9 mouse cellular contexts compared by ENCODE assay signal in the genomic region with DNA sequence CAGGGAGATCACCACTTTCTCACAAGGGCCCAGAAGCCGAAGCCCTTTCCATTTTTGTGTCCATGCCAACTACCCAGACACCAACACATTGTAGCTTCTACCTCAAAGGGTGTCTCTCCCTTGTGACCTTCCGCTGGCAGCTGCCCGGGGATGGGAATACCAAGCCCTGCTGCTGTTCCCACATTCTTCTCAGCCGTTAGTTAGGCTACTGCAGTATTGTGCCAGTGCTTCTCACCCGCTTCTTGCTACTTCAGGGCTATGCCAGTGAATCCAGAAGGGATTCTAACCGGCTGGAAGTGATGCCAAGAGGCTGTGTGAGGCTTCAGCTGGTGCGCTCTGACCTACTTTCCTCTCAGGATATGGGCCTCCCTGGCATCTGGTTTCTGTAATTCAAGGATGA.
DNase-seq lines count a peak whose midpoint lies in the region; ATAC-seq and TF ChIP-seq lines count a peak whose summit lies in the region.
"Had no signal": no experiment of that assay in that cellular context is flagged by ENCODE, and none has a peak within 500 bp of the region (broad histone marks: within the 10 kb centered on the region; RNA-seq: fewer than 3 reads in every experiment).

No protein-coding gene starts in this region.

- H3K9ac ChIP-seq in forebrain, postnatal 0 days, result no peak overlapping the region

- DNase-seq in adrenal gland, postnatal 25 days, result peak; percentile 7
- DNase-seq in adrenal gland, adult 18-20 months (ENCODE audit: low spot score in 2 of 2), result no peak
- peak; percentile 90 for DNase-seq in 3T3-L1 (ENCODE audit: low read depth, low spot score)
- peak; percentile 71 for DNase-seq in forebrain, postnatal 0 days
- DNase-seq in left cerebral cortex, adult 8-10 months (ENCODE audit: low spot score in 2 of 2), result peak; percentile 9 to 58
- no peak for DNase-seq in ovary, postnatal 36 days (ENCODE audit: low spot score)
- no peak for DNase-seq in urinary bladder, postnatal 10 days (ENCODE audit: low spot score)
- DNase-seq in lung, postnatal 25 days (ENCODE audit: low spot score), result no peak

- H3K36me3 ChIP-seq in forebrain, postnatal 0 days (ENCODE audit: insufficient read depth), result no peaks in the 10 kb centered on the region

- H3K27me3 ChIP-seq in forebrain, postnatal 0 days (ENCODE audit: insufficient read depth, low read length), result no peaks in the 10 kb centered on the region
- H3K27me3 ChIP-seq: megakaryocyte, embryonic 14.5 days had no signal

- H3K4me3 ChIP-seq in forebrain, postnatal 0 days (ENCODE audit: low read depth, low read length), result no peak overlapping the region
- H3K4me3 ChIP-seq: megakaryocyte, embryonic 14.5 days had no signal

- no peak for TF ChIP-seq CTCF in forebrain, postnatal 0 days (IDR thresholded peaks at IDR 0.05; ENCODE audit: low read depth)

- 46% methylated on average over 7 of the region's 7 CpGs for WGBS in forebrain, postnatal 0 days

- no peaks in the 10 kb centered on the region for H3K9me3 ChIP-seq in forebrain, postnatal 0 days (ENCODE audit: low read length)
- H3K9me3 ChIP-seq: megakaryocyte, embryonic 14.5 days had no signal

- no peaks in the 10 kb centered on the region for H3K4me1 ChIP-seq in forebrain, postnatal 0 days (ENCODE audit: insufficient read depth)

- H3K27ac ChIP-seq in forebrain, postnatal 0 days (ENCODE audit: low read depth, low read length), result peak overlapping the region; percentile 45

- H3K4me2 ChIP-seq in forebrain, postnatal 0 days (ENCODE audit: low read depth), result no peak overlapping the region

- ATAC-seq in forebrain, postnatal 0 days, result peak; percentile 86

Comparison
In these comparisons a context has a peak if more than half of its experiments do, and no peak if none do; other contexts are left out.
1. DNase-seq: peak in adrenal gland, postnatal 25 days (single experiment), 3T3-L1 (single experiment), forebrain, postnatal 0 days (single experiment) and left cerebral cortex, adult 8-10 months (2 of 2); none in adrenal gland, adult 18-20 months (0 of 2), ovary, postnatal 36 days (single experiment), urinary bladder, postnatal 10 days (single experiment) and lung, postnatal 25 days (single experiment).